In the genomic region with DNA sequence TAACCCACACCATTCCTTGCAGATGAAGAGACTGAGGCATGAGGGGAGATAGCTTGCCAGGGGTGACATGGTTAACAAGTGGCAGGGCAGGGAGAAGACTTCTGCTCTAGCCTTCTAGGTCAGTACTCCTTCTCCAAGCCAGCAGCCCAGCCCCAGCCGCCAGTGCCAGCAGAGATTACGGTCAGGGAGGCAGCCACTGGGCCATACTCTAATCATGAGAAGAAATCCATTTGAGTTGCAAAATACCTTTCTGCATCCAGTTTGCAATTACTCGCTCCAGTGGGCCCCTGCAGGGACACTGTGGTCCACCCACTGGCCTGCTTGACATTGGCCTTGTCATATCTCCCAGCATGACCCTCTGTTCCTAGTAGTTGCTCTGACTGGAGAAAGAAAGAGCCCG, we compare ENCODE assay signal across 12 mouse cellular contexts. TPM values are rescaled to one million over a fixed set of nuclear protein-coding genes. Genes with fewer than 3 reads are reported as not detected.
DNase-seq lines count a peak whose midpoint lies in the region; ATAC-seq and TF ChIP-seq lines count a peak whose summit lies in the region.
"Had no signal": no experiment of that assay in that cellular context is flagged by ENCODE, and none has a peak within 500 bp of the region (broad histone marks: within the 10 kb centered on the region; RNA-seq: fewer than 3 reads in every experiment).

No protein-coding gene starts in this region.

- no peak for ATAC-seq in midbrain, postnatal 0 days (ENCODE audit: low FRiP score)
- no peak for ATAC-seq in midbrain, embryonic 11.5 days (ENCODE audit: low FRiP score)
- ATAC-seq in heart, postnatal 0 days (ENCODE audit: insufficient read depth, low read depth), result no peak
- ATAC-seq: intestine, postnatal 0 days had no signal

- 77% methylated on average over 4 of the region's 4 CpGs for WGBS in heart, embryonic 10.5 days
- WGBS in midbrain, postnatal 0 days, result 81% methylated on average over 4 of the region's 4 CpGs
- WGBS in midbrain, embryonic 11.5 days, result 77% methylated on average over 4 of the region's 4 CpGs
- WGBS in heart, postnatal 0 days, result 76% methylated on average over 4 of the region's 4 CpGs

- no peak overlapping the region for H3K9ac ChIP-seq in midbrain, postnatal 0 days (replicated peaks; ENCODE audit: low read length, poor library complexity, severe bottlenecking)
- H3K9ac ChIP-seq in midbrain, embryonic 11.5 days (ENCODE audit: low read length), result no peak overlapping the region
- no peak overlapping the region for H3K9ac ChIP-seq in heart, postnatal 0 days (replicated peaks; ENCODE audit: low read depth, low read length)
- H3K9ac ChIP-seq: forebrain, postnatal 0 days; liver, embryonic 14.5 days had no signal

- H3K27ac ChIP-seq in heart, embryonic 10.5 days, result no peak overlapping the region
- no peak overlapping the region for H3K27ac ChIP-seq in midbrain, postnatal 0 days (ENCODE audit: low read depth, low read length)
- H3K27ac ChIP-seq in midbrain, embryonic 11.5 days (ENCODE audit: low read depth, low read length), result no peak overlapping the region
- peak overlapping the region; percentile 65; the same call in 1 of the 2 replicates for H3K27ac ChIP-seq in heart, postnatal 0 days (ENCODE audit: low read depth)
- H3K27ac ChIP-seq: liver, embryonic 14.5 days had no signal

- DNase-seq in heart, adult 8-10 months (ENCODE audit: low spot score), result peak; percentile 33
- no peak for DNase-seq in heart, embryonic 10.5 days (ENCODE audit: low spot score)
- peak; percentile 69 for DNase-seq in midbrain, postnatal 0 days (ENCODE audit: low spot score)
- no peak for DNase-seq in midbrain, embryonic 11.5 days (ENCODE audit: low spot score, missing footprints)
- DNase-seq in heart, postnatal 0 days (ENCODE audit: low spot score), result no peak
- DNase-seq in naive thymus-derived CD4-positive, alpha-beta T cell, adult 2 months (ENCODE audit: low read depth), result peak; percentile 10
- no peak for DNase-seq in spleen, postnatal 10 days (ENCODE audit: low spot score in 2 of 2)
- DNase-seq in right cerebral cortex, adult 18-20 months, result no peak
- DNase-seq: forebrain, postnatal 0 days; midbrain, embryonic 14.5 days had no signal

- H3K4me3 ChIP-seq in heart, embryonic 10.5 days, result no peak overlapping the region
- no peak overlapping the region for H3K4me3 ChIP-seq in midbrain, postnatal 0 days (ENCODE audit: low read depth, low read length)
- H3K4me3 ChIP-seq in midbrain, embryonic 11.5 days (ENCODE audit: low read depth, low read length), result no peak overlapping the region
- H3K4me3 ChIP-seq in heart, postnatal 0 days (ENCODE audit: low read depth, low read length), result no peak overlapping the region

- H3K36me3 ChIP-seq in heart, embryonic 10.5 days, result no peaks in the 10 kb centered on the region
- H3K36me3 ChIP-seq in midbrain, postnatal 0 days (ENCODE audit: insufficient read depth, low read length), result no peaks in the 10 kb centered on the region
- no peaks in the 10 kb centered on the region for H3K36me3 ChIP-seq in midbrain, embryonic 11.5 days (ENCODE audit: control insufficient read depth, insufficient read depth, low read length)
- H3K36me3 ChIP-seq in heart, postnatal 0 days (replicated peaks; ENCODE audit: control insufficient read depth, insufficient read depth, low read length), result no peaks in the 10 kb centered on the region

- H3K9me3 ChIP-seq in heart, embryonic 10.5 days, result no peaks in the 10 kb centered on the region
- no peaks in the 10 kb centered on the region for H3K9me3 ChIP-seq in midbrain, postnatal 0 days (ENCODE audit: low read length)
- H3K9me3 ChIP-seq in midbrain, embryonic 11.5 days (ENCODE audit: control insufficient read depth, low read length), result no peaks in the 10 kb centered on the region
- no peaks in the 10 kb centered on the region for H3K9me3 ChIP-seq in heart, postnatal 0 days (replicated peaks; ENCODE audit: control insufficient read depth, low read length)

- peaks cover 49% of the 10 kb centered on the region for H3K4me1 ChIP-seq in heart, embryonic 10.5 days
- no peaks in the 10 kb centered on the region; the same call in 1 of the 2 replicates for H3K4me1 ChIP-seq in midbrain, postnatal 0 days (ENCODE audit: insufficient read depth, low read length)
- no peaks in the 10 kb centered on the region for H3K4me1 ChIP-seq in midbrain, embryonic 11.5 days (ENCODE audit: control insufficient read depth, insufficient read depth, low read length)
- H3K4me1 ChIP-seq in heart, postnatal 0 days (ENCODE audit: control insufficient read depth, insufficient read depth), result peaks cover 48% of the 10 kb centered on the region

- no peak for TF ChIP-seq EP300 in heart, postnatal 0 days (IDR thresholded peaks at IDR 0.05; ENCODE audit: low read depth)

- H3K27me3 ChIP-seq in heart, embryonic 10.5 days (ENCODE audit: insufficient read depth, poor library complexity, severe bottlenecking), result peaks cover 11% of the 10 kb centered on the region; the same call in 1 of the 2 replicates
- H3K27me3 ChIP-seq in midbrain, postnatal 0 days (ENCODE audit: insufficient read depth, low read length), result no peaks in the 10 kb centered on the region
- no peaks in the 10 kb centered on the region for H3K27me3 ChIP-seq in midbrain, embryonic 11.5 days (ENCODE audit: control insufficient read depth, insufficient read depth, low read length)
- H3K27me3 ChIP-seq in heart, postnatal 0 days (ENCODE audit: control insufficient read depth, insufficient read depth, low read length), result no peaks in the 10 kb centered on the region

- H3K4me2 ChIP-seq in midbrain, postnatal 0 days (ENCODE audit: low read depth, low read length, poor library complexity, severe bottlenecking), result no peak overlapping the region
- no peak overlapping the region for H3K4me2 ChIP-seq in midbrain, embryonic 11.5 days
- no peak overlapping the region for H3K4me2 ChIP-seq in heart, postnatal 0 days (ENCODE audit: low read depth, low read length)

- TF ChIP-seq CTCF in midbrain, postnatal 0 days (IDR thresholded peaks at IDR 0.05), result no peak
- TF ChIP-seq CTCF in heart, postnatal 0 days (IDR thresholded peaks at IDR 0.05; ENCODE audit: low read depth), result no peak

RNA-seq across cellular contexts. Expression of a gene that starts 5.9 kb away (rescaled TPM):
- 10 to 100 TPM; 22.9 to 29.0 (median 26.5) TPM for total RNA-seq in heart, adult 8-10 months (2022)
- 23.4 and 26.7 TPM in 2 replicates for polyA plus RNA-seq in heart, embryonic 10.5 days (2016; fragmentation: Nextera tagmentation; extraction: Ambion mirVana)
- total RNA-seq in midbrain, postnatal 0 days (2014; rRNA removed), result 22.4 and 24.2 TPM in 2 replicates
- polyA plus RNA-seq in midbrain, postnatal 0 days (2015; fragmentation: Nextera tagmentation; extraction: Ambion mirVana), result 28.7 and 29.2 TPM in 2 replicates
- 14.6 and 16.7 TPM in 2 replicates for polyA plus RNA-seq in midbrain, embryonic 11.5 days (2014; fragmentation: Nextera tagmentation; extraction: Ambion mirVana)
- 34.4 and 36.9 TPM in 2 replicates for total RNA-seq in heart, postnatal 0 days (2014; rRNA removed; ENCODE audit: low replicate concordance)
- polyA plus RNA-seq in heart, postnatal 0 days (2015; fragmentation: Nextera tagmentation; extraction: Ambion mirVana), result 15.6 TPM in 2 replicates

Comparison
In these comparisons a context has a peak if more than half of its experiments do, and no peak if none do; other contexts are left out.
1. DNase-seq: peak in heart, adult 8-10 months (single experiment), midbrain, postnatal 0 days (single experiment) and naive thymus-derived CD4-positive, alpha-beta T cell, adult 2 months (single experiment); none in heart, embryonic 10.5 days (single experiment), midbrain, embryonic 11.5 days (single experiment), heart, postnatal 0 days (single experiment), spleen, postnatal 10 days (0 of 2) and right cerebral cortex, adult 18-20 months (single experiment).